In genomic region chr5:107513583-107513982, GRCm38 (mm10) we compare ENCODE assay signal across 9 mouse cellular contexts. TPM values are rescaled to one million over a fixed set of nuclear protein-coding genes. Genes with fewer than 3 reads are reported as not detected.
DNase-seq lines count a peak whose midpoint lies in the region; ATAC-seq lines count a peak whose summit lies in the region.
"Had no signal": no experiment of that assay in that cellular context is flagged by ENCODE, and none has a peak within 500 bp of the region (broad histone marks: within the 10 kb centered on the region; RNA-seq: fewer than 3 reads in every experiment).

No protein-coding gene starts in this region.

- no peak overlapping the region for H3K9ac ChIP-seq in midbrain, embryonic 11.5 days (ENCODE audit: low read length)
- no peak overlapping the region for H3K9ac ChIP-seq in midbrain, embryonic 16.5 days (ENCODE audit: low read depth, low read length)
- no peak overlapping the region for H3K9ac ChIP-seq in forebrain, embryonic 13.5 days
- H3K9ac ChIP-seq: heart, embryonic 15.5 days had no signal

- H3K9me3 ChIP-seq in midbrain, embryonic 11.5 days (ENCODE audit: control insufficient read depth, low read length): no peaks in the 10 kb centered on the region
- no peaks in the 10 kb centered on the region for H3K9me3 ChIP-seq in midbrain, embryonic 16.5 days (replicated peaks; ENCODE audit: control insufficient read depth, low read length, poor library complexity, severe bottlenecking)
- H3K9me3 ChIP-seq in forebrain, embryonic 13.5 days (replicated peaks): no peaks in the 10 kb centered on the region
- H3K9me3 ChIP-seq: heart, embryonic 15.5 days had no signal

- 50% methylated on average over 7 of the region's 7 CpGs for WGBS in midbrain, embryonic 11.5 days
- 51% methylated on average over 7 of the region's 7 CpGs for WGBS in midbrain, embryonic 16.5 days
- WGBS in forebrain, embryonic 13.5 days: 50% methylated on average over 7 of the region's 7 CpGs

- DNase-seq in midbrain, embryonic 11.5 days (ENCODE audit: low spot score, missing footprints): peak; percentile 89
- DNase-seq in MN1 (ENCODE audit: low spot score): peak; percentile 13
- DNase-seq in cerebellum, adult 11-12 months: peak; percentile 55
- peak; percentile 19 to 80 for DNase-seq in kidney, postnatal 36 days
- DNase-seq in mesoderm, embryonic 11.5 days (ENCODE audit: low read depth, low spot score): peak; percentile 48
- peak; percentile 84 to 87 for DNase-seq in thymus, postnatal 36 days

- H3K4me3 ChIP-seq in midbrain, embryonic 11.5 days (ENCODE audit: low read depth, low read length): no peak overlapping the region
- H3K4me3 ChIP-seq in midbrain, embryonic 16.5 days (ENCODE audit: low read depth, low read length): no peak overlapping the region
- H3K4me3 ChIP-seq in forebrain, embryonic 13.5 days: no peak overlapping the region
- H3K4me3 ChIP-seq: heart, embryonic 15.5 days had no signal

- no peaks in the 10 kb centered on the region for H3K27me3 ChIP-seq in midbrain, embryonic 11.5 days (ENCODE audit: control insufficient read depth, insufficient read depth, low read length)
- no peaks in the 10 kb centered on the region for H3K27me3 ChIP-seq in midbrain, embryonic 16.5 days (ENCODE audit: control insufficient read depth, insufficient read depth, low read depth, low read length)
- H3K27me3 ChIP-seq in forebrain, embryonic 13.5 days: no peaks in the 10 kb centered on the region
- H3K27me3 ChIP-seq: heart, embryonic 15.5 days had no signal

- ATAC-seq in midbrain, embryonic 11.5 days (ENCODE audit: low FRiP score): no peak
- no peak for ATAC-seq in midbrain, embryonic 16.5 days
- ATAC-seq in forebrain, embryonic 13.5 days: peak; percentile 50; the same call in 1 of the 2 replicates

- H3K36me3 ChIP-seq in midbrain, embryonic 11.5 days (ENCODE audit: control insufficient read depth, insufficient read depth, low read length): no peaks in the 10 kb centered on the region
- no peaks in the 10 kb centered on the region for H3K36me3 ChIP-seq in midbrain, embryonic 16.5 days (ENCODE audit: control insufficient read depth, insufficient read depth, low read length)
- H3K36me3 ChIP-seq in forebrain, embryonic 13.5 days (ENCODE audit: poor library complexity, severe bottlenecking): peaks cover 14% of the 10 kb centered on the region
- H3K36me3 ChIP-seq: heart, embryonic 15.5 days had no signal

- H3K27ac ChIP-seq in midbrain, embryonic 11.5 days (ENCODE audit: low read depth, low read length): no peak overlapping the region
- no peak overlapping the region for H3K27ac ChIP-seq in midbrain, embryonic 16.5 days (ENCODE audit: low read length)
- no peak overlapping the region for H3K27ac ChIP-seq in forebrain, embryonic 13.5 days
- H3K27ac ChIP-seq: heart, embryonic 15.5 days had no signal

- H3K4me2 ChIP-seq in midbrain, embryonic 11.5 days: no peak overlapping the region
- H3K4me2 ChIP-seq in midbrain, embryonic 16.5 days (ENCODE audit: low read length): no peak overlapping the region
- no peak overlapping the region for H3K4me2 ChIP-seq in forebrain, embryonic 13.5 days
- H3K4me2 ChIP-seq: heart, embryonic 15.5 days had no signal

- H3K4me1 ChIP-seq in midbrain, embryonic 11.5 days (ENCODE audit: control insufficient read depth, insufficient read depth, low read length): no peaks in the 10 kb centered on the region
- H3K4me1 ChIP-seq in midbrain, embryonic 16.5 days (ENCODE audit: control insufficient read depth, insufficient read depth, low read length): no peaks in the 10 kb centered on the region
- H3K4me1 ChIP-seq in forebrain, embryonic 13.5 days: no peaks in the 10 kb centered on the region
- H3K4me1 ChIP-seq: heart, embryonic 15.5 days had no signal

RNA-seq across cellular contexts. Expression of gene Gm42669, which starts 6.2 kb away (rescaled TPM):
- polyA plus RNA-seq in midbrain, embryonic 11.5 days (2014; fragmentation: Nextera tagmentation; extraction: Ambion mirVana): 0.18 and 0.31 TPM in 2 replicates
- polyA plus RNA-seq in midbrain, embryonic 16.5 days (2015; fragmentation: Nextera tagmentation; extraction: Ambion mirVana): 0.73 and 0.81 TPM in 2 replicates
- 0.57 and 0.71 TPM in 2 replicates for polyA plus RNA-seq in forebrain, embryonic 13.5 days (2015; fragmentation: Nextera tagmentation; extraction: Ambion mirVana)

RNA-seq across cellular contexts. Expression of gene 1700028K03Rik, which starts 20.9 kb away (rescaled TPM):
- polyA plus RNA-seq in midbrain, embryonic 11.5 days (2014; fragmentation: Nextera tagmentation; extraction: Ambion mirVana): 0.19 and 0.22 TPM in 2 replicates
- 0.29 and 0.46 TPM in 2 replicates for polyA plus RNA-seq in midbrain, embryonic 16.5 days (2015; fragmentation: Nextera tagmentation; extraction: Ambion mirVana)
- polyA plus RNA-seq in forebrain, embryonic 13.5 days (2015; fragmentation: Nextera tagmentation; extraction: Ambion mirVana): 0.06 and 0.11 TPM in 2 replicates

Comparison
In these comparisons a context has a peak if more than half of its experiments do, and no peak if none do; other contexts are left out.
1. DNase-seq: peak in every context shown above with its lines; median percentile 89 in midbrain, embryonic 11.5 days; 86 in thymus, postnatal 36 days; 55 in cerebellum, adult 11-12 months; 50 in kidney, postnatal 36 days; 48 in mesoderm, embryonic 11.5 days; 13 in MN1.